Mouse (Mus musculus) gastrocnemius, postnatal 4 days (tissue): ENCODE data around the gene 1700015G11Rik. TPM values are rescaled to one million over a fixed set of nuclear protein-coding genes. Genes with fewer than 3 reads are reported as not detected.

ENCODE experiments used
- DNase-seq, 2 experiments: peaks; one replicate each; pipeline ENCODE4 v3.0.0; 2021 to 2022; ENCODE audit warnings: low spot score in 2 of 2, mixed read lengths in 2 of 2
- total RNA-seq, 2 experiments: library from RNA; stranded (reverse); gene quantifications; 2 replicates each; pipeline ENCODE4 v1.2.3; 2021

1700015G11Rik gene
- total RNA-seq, 2 experiments from 2014 or later = not detected

DNA sequence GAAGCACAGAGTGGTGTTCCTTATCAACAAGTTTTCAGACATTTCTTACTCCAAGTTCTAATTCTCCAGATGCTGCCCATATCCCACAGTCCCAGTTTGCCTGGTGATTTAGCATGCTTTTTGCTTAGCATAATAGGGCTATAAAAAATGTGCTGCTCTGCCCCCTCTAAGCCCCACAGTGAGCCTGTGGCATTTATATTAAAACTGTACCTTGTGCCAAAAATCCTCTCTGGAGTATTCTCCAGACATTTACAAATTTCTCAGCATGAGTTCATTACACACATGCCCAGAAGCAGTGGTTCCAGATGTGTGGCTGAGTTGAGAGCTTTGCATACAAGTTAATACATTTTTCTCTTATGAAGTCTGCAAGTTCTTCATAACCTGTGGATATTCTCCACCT, 46.1 kb downstream of the 1700015G11Rik start:
- no peak for DNase-seq

DNA sequence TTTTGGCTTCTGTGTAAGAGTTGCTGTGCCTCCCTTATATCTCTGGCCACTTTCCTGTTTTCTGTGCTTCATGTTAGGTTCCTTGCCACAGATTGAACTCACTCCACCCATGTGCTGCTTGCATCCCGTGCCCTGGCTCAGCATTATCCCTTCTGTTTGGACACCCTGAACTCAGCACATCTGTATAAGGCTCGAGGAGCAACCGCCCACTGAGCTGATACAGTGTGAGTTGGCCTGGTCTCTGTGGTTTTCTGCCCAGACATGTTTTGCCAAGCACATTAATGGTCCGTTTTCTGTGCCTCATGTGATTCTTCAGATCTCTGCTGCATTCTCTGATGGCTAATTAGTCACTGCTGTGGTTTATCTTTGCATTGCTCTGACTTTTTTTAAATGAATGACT, 47.9 kb downstream of the 1700015G11Rik start:
- no peak for DNase-seq

DNA sequence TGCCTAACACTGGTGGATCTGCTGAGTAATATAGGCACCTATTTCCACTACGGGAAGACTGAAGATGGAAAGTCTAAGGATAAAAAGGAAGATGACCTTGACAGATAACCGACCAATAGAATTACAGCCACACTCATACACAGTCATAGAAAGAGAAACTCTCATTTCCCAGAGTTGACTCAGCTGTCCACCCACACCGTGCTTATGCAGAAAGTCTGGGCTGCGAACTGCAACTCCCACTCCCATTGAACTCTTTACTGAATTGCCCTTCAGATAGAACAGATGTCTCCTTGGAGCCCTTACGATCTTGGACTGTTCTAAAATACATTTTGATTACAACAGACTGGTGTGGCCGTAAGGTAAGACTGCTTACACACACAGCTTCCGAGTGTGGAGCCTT, 50.8 kb downstream of the 1700015G11Rik start:
- DNase-seq = no peak

DNA sequence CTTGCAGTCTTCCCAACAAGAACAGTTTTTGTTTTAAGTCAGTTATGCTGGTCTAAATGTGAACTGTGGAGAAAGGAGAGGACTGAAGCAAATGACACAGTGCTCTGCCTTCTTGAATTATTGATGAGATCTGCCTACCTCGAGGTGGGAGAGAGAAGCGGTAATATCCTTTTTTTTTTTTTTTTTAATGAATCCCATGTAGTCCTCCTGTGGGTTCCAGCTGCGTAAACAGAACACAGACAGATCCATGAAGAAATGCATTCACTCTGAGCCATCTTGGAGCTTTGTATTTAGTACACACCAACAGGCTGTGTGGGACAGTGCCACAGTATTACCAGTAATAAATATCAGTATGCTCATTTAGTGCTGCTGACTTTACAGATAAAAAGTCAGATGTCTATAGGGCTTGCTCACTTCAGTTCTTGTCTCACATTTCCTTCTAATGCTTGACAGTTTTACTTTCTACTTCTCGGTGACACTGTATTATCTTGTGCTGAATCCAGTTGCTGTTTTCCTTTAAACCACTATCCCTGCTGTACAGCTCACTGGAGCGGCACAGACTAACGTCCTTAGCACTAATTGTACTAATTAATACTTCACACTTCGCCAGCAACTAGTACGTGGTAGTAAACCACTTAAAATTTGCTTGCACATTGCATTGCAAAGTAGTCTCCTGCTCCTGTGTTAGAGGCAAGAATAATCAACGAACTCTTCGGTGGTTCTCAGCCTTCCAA, 53.1 kb downstream of the 1700015G11Rik start:
- no peak for DNase-seq

Other genes starting within 250 kb of the 1700015G11Rik start
- 10 to 100 TPM; 17.6 to 25.9 TPM for gene Gas2, start 153.7 kb downstream of the 1700015G11Rik start, total RNA-seq
- 1 to 10 TPM; 4.4 to 5.5 TPM for gene Fancf, start 153.5 kb downstream of the 1700015G11Rik start, total RNA-seq
- gene Svip, start 9.7 kb downstream of the 1700015G11Rik start, total RNA-seq = 1 to 10 TPM; 2.7 to 2.8 TPM